Mouse (Mus musculus): ENCODE results near the gene Pnpt1. TPM values are rescaled to one million over a fixed set of nuclear protein-coding genes. Genes with fewer than 3 reads are reported as not detected.

The Pnpt1 gene
- total RNA-seq (2023) = 25.9 TPM

DNA sequence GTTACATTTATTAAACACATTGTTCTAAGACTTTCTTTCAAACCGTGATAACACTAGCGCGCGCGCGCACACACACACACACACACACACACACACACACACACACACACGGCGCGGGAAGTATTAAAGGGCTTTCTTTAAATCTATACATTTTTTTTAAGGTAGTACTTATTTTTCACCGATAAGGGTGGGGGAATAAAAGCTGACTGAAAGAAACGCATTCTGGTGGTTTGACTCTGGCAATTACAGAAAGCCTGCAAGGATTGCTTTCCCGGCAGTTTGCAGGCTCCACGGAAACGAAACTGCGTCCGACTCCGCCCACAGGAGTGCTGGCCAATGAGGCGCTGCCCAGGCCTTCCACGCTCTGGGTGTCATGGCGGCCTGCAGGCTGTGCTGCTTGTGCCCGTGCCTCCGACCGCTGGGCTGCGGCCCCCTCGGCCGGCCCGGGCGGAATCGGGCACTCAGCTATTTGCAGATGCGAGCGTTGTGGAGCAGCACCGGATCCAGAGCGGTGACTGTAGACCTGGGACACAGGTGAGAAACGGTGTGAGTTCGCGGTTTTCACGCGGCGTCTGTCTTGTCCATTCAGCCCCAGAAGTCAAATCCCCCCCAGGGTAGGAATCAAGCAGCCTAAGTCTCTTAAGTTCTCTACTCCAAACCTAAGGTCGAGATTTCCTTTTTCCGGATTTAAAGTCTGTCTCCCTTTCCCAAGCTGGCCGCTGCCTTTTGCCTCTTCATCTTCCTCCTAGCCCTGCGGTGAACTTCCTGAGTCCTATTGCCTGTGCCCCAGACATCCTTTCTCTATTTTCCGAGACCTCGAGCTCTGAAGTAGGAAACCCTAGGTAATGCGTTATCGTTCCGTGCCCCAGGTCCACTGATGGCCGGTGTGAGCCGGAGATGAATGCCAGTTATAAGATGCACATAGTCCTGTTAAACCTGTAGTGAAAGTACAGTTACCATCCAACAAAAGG, at the start of gene Pnpt1:
Gene Pnpt1, plus strand, starts transcription at position 360 of the 971 bp plus-strand sequence.

GRCm38 (mm10) chr11:29172563-29173124, 42.1 kb downstream of the Pnpt1 start, which contains the start of gene Ppp4r3b:
Gene Ppp4r3b, plus strand, starts transcription at chr11:29172890.

Other genes starting within 250 kb of the Pnpt1 start
- gene Ppp4r3b, start 42.1 kb downstream of the Pnpt1 start, total RNA-seq (2023) = 98.0 TPM
- 19.1 TPM for gene Cfap36, start 116.7 kb downstream of the Pnpt1 start, total RNA-seq (2023)
- gene Ccdc88a, start 242.9 kb downstream of the Pnpt1 start, total RNA-seq (2023) = 5.7 TPM